Mouse (Mus musculus) hindbrain, embryonic 16.5 days (tissue): Measurements from ENCODE around the gene Sall4. TPM values are rescaled to one million over a fixed set of nuclear protein-coding genes. Genes with fewer than 3 reads are reported as not detected.
A peak's percentile ranks its signal among the peaks of the same experiment; 100 is the strongest.

Source experiments
- ATAC-seq: fragments of 200-750 bp; cut with Nextera tagmentation; 2 replicates; pipeline ENCODE4 v1.8.0; 2017; ENCODE audit warnings: moderate TSS enrichment, moderate library complexity
- H3K27ac ChIP-seq: fragments of 300-500 bp; sonication (generic); 2 replicates; pipeline ENCODE4 v1.5.1; 2014; ENCODE audit warnings: low read depth, mild to moderate bottlenecking, control low read depth, low read length, moderate library complexity
- H3K27me3 ChIP-seq: fragments of 300-500 bp; sonication (generic); replicated peaks from 2 replicates; pipeline ENCODE4 v1.6.1; 2014; ENCODE audit warnings: low read length; ENCODE audit not compliant: control insufficient read depth, insufficient read depth
- H3K36me3 ChIP-seq: fragments of 300-500 bp; sonication (generic); 2 replicates; pipeline ENCODE4 v1.6.1; 2014; ENCODE audit warnings: mild to moderate bottlenecking, low read length, moderate library complexity, mixed read lengths; ENCODE audit not compliant: control insufficient read depth, insufficient read depth
- H3K4me1 ChIP-seq: fragments of 300-500 bp; sonication (generic); 2 replicates; pipeline ENCODE4 v1.6.1; 2014; ENCODE audit warnings: low read depth, low read length; ENCODE audit not compliant: control insufficient read depth, insufficient read depth
- H3K4me2 ChIP-seq: fragments of 300-500 bp; sonication (generic); 2 replicates; pipeline ENCODE4 v1.6.1; 2014; ENCODE audit warnings: mild to moderate bottlenecking, low read length, control low read depth, moderate library complexity
- H3K4me3 ChIP-seq: fragments of 300-500 bp; sonication (generic); 2 replicates; pipeline ENCODE4 v1.5.1; 2014; ENCODE audit warnings: mild to moderate bottlenecking, low read length, control low read depth, moderate library complexity
- H3K9ac ChIP-seq: fragments of 300-500 bp; sonication (generic); 2 replicates; pipeline ENCODE4 v1.6.1; 2014; ENCODE audit warnings: low read depth, mild to moderate bottlenecking, control low read depth, low read length, moderate library complexity
- H3K9me3 ChIP-seq: fragments of 300-500 bp; sonication (generic); 2 replicates; pipeline ENCODE4 v1.6.1; 2014; ENCODE audit warnings: mild to moderate bottlenecking, low read length, moderate library complexity; ENCODE audit not compliant: control insufficient read depth
- WGBS: fragments of 180-500 bp; shearing (Covaris S2); extraction: QIAGEN DNeasy Blood & Tissue Kit; methylation state at CpG from one replicate; pipeline ENCODE4 v1.1.7; 2014; 5-methylcytosine and 5-hydroxymethylcytosine counted together
- polyA plus RNA-seq: library from polyadenylated mRNA; unstranded; fragments of >200 nt; fragmentation: Nextera tagmentation; extraction: Ambion mirVana; gene quantifications from 2 replicates; pipeline ENCODE4 v1.2.1, GENCODE M21; 2015

The Sall4 gene
- polyA plus RNA-seq, 1 experiment from 2014 or later, result 0.51 TPM

DNA sequence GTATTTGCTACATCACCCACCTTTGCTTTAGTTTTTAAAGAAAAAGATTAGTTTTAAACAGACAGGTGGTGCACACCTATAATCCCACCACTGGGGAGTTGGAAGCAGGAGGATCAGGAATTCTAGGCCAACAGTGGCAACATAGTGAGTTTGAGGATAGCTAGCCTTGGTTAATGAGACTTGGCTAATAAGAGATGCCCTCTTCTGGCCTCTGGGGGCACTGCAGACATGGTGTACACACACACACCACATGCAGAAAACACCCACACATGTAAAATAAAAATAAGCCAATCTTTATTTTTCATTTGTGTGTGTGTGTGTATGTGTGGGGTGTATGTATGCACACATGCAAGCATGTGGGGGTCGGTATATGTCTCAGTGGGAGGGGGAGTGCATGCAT lies 28.9 kb downstream of the Sall4 start:
- Histone ChIP-seq H3K4me2 (no peak overlapping the region), H3K9ac (no peak overlapping the region), H3K4me1 (peaks cover 4% of the 10 kb centered on the region), H3K4me3 (no peak overlapping the region), H3K27me3 (no peaks in the 10 kb centered on the region), H3K27ac (no peak overlapping the region), H3K9me3 (no peaks in the 10 kb centered on the region; the same call in 1 of the 2 replicates), H3K36me3 (no peaks in the 10 kb centered on the region)
- 100% methylated on average over 1 of the region's 1 CpGs for WGBS
- ATAC-seq, result no peak

DNA sequence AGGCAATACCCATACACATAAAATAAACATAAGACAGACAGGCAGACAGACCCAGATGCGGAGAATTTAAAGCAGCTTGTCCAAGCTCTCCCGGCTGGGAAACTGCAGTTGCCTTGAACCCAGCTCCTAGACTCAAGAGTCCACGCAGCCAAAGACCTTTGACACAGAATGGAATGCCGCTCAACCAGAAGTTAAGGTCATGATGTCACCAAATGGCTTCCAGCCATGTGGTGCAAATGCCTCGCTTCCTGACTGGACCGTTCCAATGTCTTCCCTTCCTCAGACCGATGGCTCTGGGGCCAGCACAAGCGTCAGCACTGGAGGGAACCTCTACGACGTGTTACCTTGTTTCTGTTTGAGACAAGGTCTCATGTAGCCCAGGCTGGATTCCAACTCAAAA lies 29.9 kb downstream of the Sall4 start:
- Histone ChIP-seq H3K4me1 (peaks cover 4% of the 10 kb centered on the region), H3K27ac (no peak overlapping the region), H3K4me2 (no peak overlapping the region), H3K36me3 (no peaks in the 10 kb centered on the region), H3K4me3 (no peak overlapping the region), H3K27me3 (no peaks in the 10 kb centered on the region), H3K9me3 (no peaks in the 10 kb centered on the region; the same call in 1 of the 2 replicates), H3K9ac (no peak overlapping the region)
- no peak for ATAC-seq
- 89% methylated on average over 10 of the region's 10 CpGs for WGBS

GRCm38 (mm10) chr2:168734023-168734422 lies 33.7 kb downstream of the Sall4 start:
- Histone ChIP-seq H3K27me3 (no peaks in the 10 kb centered on the region), H3K4me2 (no peak overlapping the region), H3K27ac (no peak overlapping the region), H3K4me1 (peaks cover 16% of the 10 kb centered on the region), H3K36me3 (no peaks in the 10 kb centered on the region), H3K9ac (no peak overlapping the region), H3K9me3 (no peaks in the 10 kb centered on the region), H3K4me3 (no peak overlapping the region)
- WGBS, result 46% methylated on average over 11 of the region's 11 CpGs
- ATAC-seq, result no peak

GRCm38 (mm10) chr2:168731258-168731657 lies 36.5 kb downstream of the Sall4 start:
- ATAC-seq, result 0 out of 2 replicates have a peak, but pooled peaks have one; percentile 12
- Histone ChIP-seq H3K9me3 (no peaks in the 10 kb centered on the region), H3K36me3 (no peaks in the 10 kb centered on the region), H3K27ac (peak overlapping the region; percentile 5; the same call in 1 of the 2 replicates), H3K4me3 (no peak overlapping the region), H3K4me1 (peaks cover 19% of the 10 kb centered on the region), H3K4me2 (no peak overlapping the region), H3K27me3 (no peaks in the 10 kb centered on the region), H3K9ac (no peak overlapping the region)
- 66% methylated on average over 8 of the region's 8 CpGs for WGBS

DNA sequence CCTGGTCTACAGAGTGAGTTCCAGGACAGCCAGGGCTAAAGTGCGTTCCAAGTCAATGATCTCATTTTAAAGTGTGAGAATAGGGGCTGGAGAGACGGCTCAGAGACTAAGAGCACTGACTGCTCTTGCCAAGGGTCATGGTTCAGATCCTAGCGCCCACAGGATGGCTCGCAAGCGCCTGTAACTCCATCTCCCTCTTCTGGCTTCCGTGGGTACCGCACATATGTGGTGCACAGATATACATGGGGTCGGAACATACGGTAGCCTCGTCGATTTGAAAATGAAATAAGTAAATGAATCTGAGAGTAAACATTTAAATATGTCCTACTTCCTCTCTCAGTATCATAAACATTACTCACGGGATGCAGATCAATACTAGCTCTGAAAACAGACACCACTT lies 38.0 kb downstream of the Sall4 start:
- Histone ChIP-seq H3K4me1 (peaks cover 21% of the 10 kb centered on the region), H3K4me2 (no peak overlapping the region), H3K27ac (no peak overlapping the region), H3K36me3 (no peaks in the 10 kb centered on the region), H3K27me3 (no peaks in the 10 kb centered on the region), H3K9me3 (no peaks in the 10 kb centered on the region), H3K4me3 (no peak overlapping the region), H3K9ac (no peak overlapping the region)
- ATAC-seq, result no peak
- 83% methylated on average over 12 of the region's 12 CpGs for WGBS

GRCm38 (mm10) chr2:168728045-168728444 lies 39.7 kb downstream of the Sall4 start:
- Histone ChIP-seq H3K9ac (no peak overlapping the region), H3K27me3 (no peaks in the 10 kb centered on the region), H3K27ac (no peak overlapping the region), H3K9me3 (no peaks in the 10 kb centered on the region), H3K4me3 (no peak overlapping the region), H3K36me3 (no peaks in the 10 kb centered on the region), H3K4me2 (no peak overlapping the region), H3K4me1 (peaks cover 17% of the 10 kb centered on the region)
- 88% methylated on average over 12 of the region's 12 CpGs for WGBS
- no peak for ATAC-seq

GRCm38 (mm10) chr2:168726007-168726406 lies 41.7 kb downstream of the Sall4 start:
- ATAC-seq, result peak; percentile 73
- Histone ChIP-seq H3K9me3 (no peaks in the 10 kb centered on the region), H3K27ac (no peak overlapping the region), H3K27me3 (no peaks in the 10 kb centered on the region), H3K4me2 (0 out of 2 replicates have a peak overlapping the region, but pooled peaks have one; percentile 7), H3K9ac (no peak overlapping the region), H3K36me3 (no peaks in the 10 kb centered on the region), H3K4me3 (no peak overlapping the region), H3K4me1 (peaks cover 10% of the 10 kb centered on the region)
- 30% methylated on average over 6 of the region's 6 CpGs for WGBS

DNA sequence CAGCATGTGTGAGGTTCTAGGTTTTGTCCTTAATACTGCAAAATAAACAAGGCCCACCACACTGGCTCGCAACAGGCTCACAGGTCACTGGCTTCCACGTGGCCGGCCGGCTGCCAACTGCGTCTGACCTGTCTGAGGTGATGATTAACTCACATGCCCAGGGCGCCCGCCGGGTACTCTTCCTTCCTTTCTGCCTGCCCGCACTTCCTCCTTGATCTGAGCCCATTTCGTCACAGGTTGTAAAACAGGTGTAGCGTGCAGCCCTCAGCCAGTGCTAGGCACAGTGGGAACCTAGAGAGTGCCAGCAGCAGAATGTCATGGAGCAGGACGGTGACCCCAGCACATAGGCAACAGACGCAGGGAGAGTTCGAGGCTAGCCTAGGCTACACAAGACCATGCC lies 46.4 kb downstream of the Sall4 start:
- Histone ChIP-seq H3K4me3 (no peak overlapping the region), H3K9ac (no peak overlapping the region), H3K9me3 (no peaks in the 10 kb centered on the region), H3K4me1 (peaks cover 10% of the 10 kb centered on the region), H3K27ac (no peak overlapping the region), H3K27me3 (no peaks in the 10 kb centered on the region), H3K4me2 (no peak overlapping the region), H3K36me3 (no peaks in the 10 kb centered on the region)
- 84% methylated on average over 14 of the region's 14 CpGs for WGBS
- ATAC-seq, result no peak

GRCm38 (mm10) chr2:168719742-168720141 lies 48.0 kb downstream of the Sall4 start:
- ATAC-seq, result no peak
- H3K27me3 ChIP-seq, result no peaks in the 10 kb centered on the region

DNA sequence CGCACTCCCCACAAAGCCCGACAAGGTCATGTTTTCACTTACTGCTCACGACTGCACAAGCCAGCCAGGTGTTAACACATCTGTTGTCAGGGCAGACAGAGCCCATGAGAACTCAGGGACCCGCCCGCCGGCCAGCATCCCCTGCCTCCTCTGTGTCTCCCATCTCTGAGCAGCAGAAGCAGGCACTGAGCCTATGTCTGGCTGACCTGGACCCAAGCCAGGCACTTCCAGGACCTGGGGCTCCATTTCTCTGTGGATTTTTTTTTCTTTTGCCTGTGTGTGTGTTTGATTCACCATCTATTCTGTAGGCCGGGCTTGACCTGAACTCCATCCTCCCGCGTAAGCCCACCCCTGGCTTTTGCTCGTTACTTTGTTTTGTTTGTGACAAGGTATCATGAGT lies 49.0 kb downstream of the Sall4 start:
- ATAC-seq, result no peak
- Histone ChIP-seq H3K9me3 (no peaks in the 10 kb centered on the region), H3K4me2 (no peak overlapping the region), H3K36me3 (no peaks in the 10 kb centered on the region), H3K27me3 (no peaks in the 10 kb centered on the region), H3K9ac (no peak overlapping the region), H3K4me3 (no peak overlapping the region), H3K4me1 (peaks cover 6% of the 10 kb centered on the region), H3K27ac (no peak overlapping the region)
- 68% methylated on average over 10 of the region's 10 CpGs for WGBS

More at GRCm38 (mm10) chr2:168719742-168720141, 48.0 kb downstream of the Sall4 start:
- no peak overlapping the region for H3K4me3 ChIP-seq
- H3K36me3 ChIP-seq, result no peaks in the 10 kb centered on the region
- H3K4me2 ChIP-seq, result no peak overlapping the region
- H3K9me3 ChIP-seq, result no peaks in the 10 kb centered on the region
- H3K9ac ChIP-seq, result no peak overlapping the region
- peaks cover 6% of the 10 kb centered on the region for H3K4me1 ChIP-seq
- 58% methylated on average over 4 of the region's 4 CpGs for WGBS
- no peak overlapping the region for H3K27ac ChIP-seq
